Mouse (Mus musculus) left cerebral cortex, postnatal 25 days (tissue): ENCODE measurements at regions not wholly inside any gene's neighbourhood (a gene's known extent, or its start where the extent isn't known, plus 50 kb on each side); places are given as distances from the start of the nearest gene placed in this dataset.

Source experiments
- DNase-seq, 2 experiments: peaks; one replicate each; pipeline ENCODE4 v3.0.0; 2022; ENCODE audit warnings: low spot score in 2 of 2, mixed read lengths in 1 of 2
- intact Hi-C: fragments of 180-260 bp; cut with DNase I; formaldehyde crosslinking; loops from one replicate; pipeline ENCODE4 v1.15.1; 2025
- microRNA-seq, 2 experiments: library from miRNA; unstranded; fragments of <30 nt; microRNA quantifications; one replicate each; pipeline ENCODE4 v1.2.0; 2022

DNA sequence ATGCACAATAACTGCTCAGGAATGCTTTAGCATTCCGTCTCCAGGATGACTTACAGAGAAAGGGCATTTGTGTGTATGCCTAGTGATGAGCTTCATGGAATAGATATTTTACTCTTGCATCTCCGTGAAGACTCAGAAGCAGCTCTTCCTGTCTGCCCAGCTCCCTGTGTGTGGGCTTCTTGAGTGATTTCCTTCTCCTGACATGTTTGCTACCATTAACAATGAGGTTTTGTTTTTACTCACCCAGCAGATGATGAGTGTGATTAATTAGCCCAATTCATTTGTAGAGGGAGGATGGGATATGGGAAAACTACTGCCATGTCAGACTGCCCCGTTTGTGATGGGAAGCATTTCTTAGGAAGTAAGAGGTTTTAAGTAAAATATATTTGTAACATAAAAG is 63.9 kb upstream of the Cxxc4 start:
- DNase-seq, result no peak
- intact Hi-C loops, result no loop called here

DNA sequence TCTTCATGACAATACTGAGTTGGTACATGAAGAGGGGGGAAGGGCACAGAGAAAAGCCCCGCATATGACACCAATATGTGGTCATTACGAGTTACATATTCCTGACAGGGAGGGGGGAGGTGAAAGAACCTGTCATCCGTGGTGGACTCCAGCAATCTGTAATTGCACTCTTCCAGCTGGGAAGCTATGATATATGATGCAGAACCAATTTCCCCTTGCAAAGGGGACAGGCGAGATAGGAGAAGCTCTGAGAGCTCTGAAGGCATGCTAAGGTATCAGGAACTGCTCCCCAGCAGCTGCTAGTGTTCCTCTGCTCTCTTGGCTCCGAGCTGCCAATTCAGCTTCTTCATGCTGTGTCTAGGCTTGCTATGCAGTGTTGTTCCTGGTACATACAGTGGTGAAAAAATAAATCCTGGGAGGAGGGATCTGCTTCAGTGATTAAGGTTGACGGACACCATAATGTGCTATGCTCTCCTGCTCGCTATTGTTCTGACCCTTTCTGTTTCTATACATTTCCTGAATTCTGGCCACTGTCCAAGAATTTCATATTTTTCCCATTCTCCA is 57.7 kb upstream of the Cxxc4 start:
- intact Hi-C loops, result no loop called here
- no peak for DNase-seq

DNA sequence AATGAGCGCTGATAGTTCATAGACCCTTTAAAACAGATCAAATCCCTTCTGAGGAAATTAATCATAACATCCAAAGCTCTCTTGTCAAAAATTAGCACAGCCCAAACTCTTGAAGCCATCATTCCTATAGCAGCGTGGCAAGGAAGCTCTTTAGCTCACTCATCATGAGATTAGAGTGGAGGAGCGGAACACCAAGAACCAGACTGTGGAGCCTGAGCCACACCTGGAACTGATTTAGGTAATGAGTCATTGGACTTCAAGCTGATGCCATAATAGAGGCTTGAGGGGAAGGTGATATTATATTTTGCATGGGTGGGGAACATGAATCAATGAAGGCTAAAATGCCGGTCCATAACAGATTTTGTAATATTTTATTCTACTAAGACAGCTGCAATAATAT is 52.2 kb upstream of the Cxxc4 start:
- no peak for DNase-seq
- intact Hi-C loops, result no loop called here

Small RNAs in the stretch of these regions (microRNA-seq; reads per million reads assigned to microRNA genes)
- gene Gm44361, result 0 reads per million in 2 experiments
